Mouse (Mus musculus) C2C12 (cell line): Measurements from ENCODE around the gene Trio. TPM values are rescaled to one million over a fixed set of nuclear protein-coding genes. Genes with fewer than 3 reads are reported as not detected.

Experiments used
- H3K27me3 ChIP-seq: one replicate; pipeline ENCODE4 v1.6.1; 2011; ENCODE audit not compliant: control insufficient read depth, insufficient read depth, insufficient read length
- H3K36me3 ChIP-seq: one replicate; pipeline ENCODE4 v1.6.1; 2011; ENCODE audit not compliant: control insufficient read depth, insufficient read depth
- H3K4me3 ChIP-seq: one replicate; pipeline ENCODE4 v1.5.1; 2011; ENCODE audit warnings: mild to moderate bottlenecking, control low read depth; ENCODE audit not compliant: poor library complexity, insufficient read depth, severe bottlenecking
- H3K79me2 ChIP-seq: one replicate; pipeline ENCODE4 v1.6.1; 2011; ENCODE audit not compliant: control insufficient read depth, insufficient read depth
- H3K79me3 ChIP-seq: one replicate; pipeline ENCODE4 v1.6.1; 2011; ENCODE audit warnings: low read depth, control low read depth
- H3ac ChIP-seq: one replicate; pipeline ENCODE3; 2011; ENCODE audit warnings: low read depth; ENCODE audit not compliant: control insufficient read depth, insufficient read length
- CEBPB ChIP-seq: IDR thresholded peaks from one replicate; pipeline ENCODE4 v1.6.1; 2011; ENCODE audit warnings: low read depth, mild to moderate bottlenecking, control low read depth, moderate library complexity
- CTCF ChIP-seq: IDR thresholded peaks from one replicate; pipeline ENCODE4 v1.5.1; 2011; ENCODE audit not compliant: control insufficient read depth, insufficient read depth, insufficient read length
- FOSL1 ChIP-seq: IDR thresholded peaks from one replicate; pipeline ENCODE4 v1.8.0; 2011; ENCODE audit warnings: mild to moderate bottlenecking, low read length; ENCODE audit not compliant: poor library complexity, insufficient read depth, severe bottlenecking
- MAX ChIP-seq: IDR thresholded peaks from one replicate; pipeline ENCODE4 v1.6.1; 2011; ENCODE audit warnings: mild to moderate bottlenecking, control low read depth
- MYOD1 ChIP-seq: IDR thresholded peaks from one replicate; pipeline ENCODE4 v1.6.1; 2011; ENCODE audit warnings: low read depth; ENCODE audit not compliant: control insufficient read depth, insufficient read length
- MYOG ChIP-seq: IDR thresholded peaks from one replicate; pipeline ENCODE4 v1.6.1; 2011; ENCODE audit not compliant: control insufficient read depth, insufficient read length; ENCODE audit errors: extremely low read depth
- USF1 ChIP-seq: IDR thresholded peaks from one replicate; pipeline ENCODE4 v1.6.1; 2011; ENCODE audit warnings: low read depth, mild to moderate bottlenecking, control low read depth, moderate library complexity
- polyA plus RNA-seq: library from polyadenylated mRNA; unstranded; fragments of >200 nt; fragmentation: generic; extraction: Trizol; gene quantifications from one replicate; pipeline ENCODE4 v1.2.1, GENCODE M21; 2012; ENCODE audit warnings: missing spikeins

Trio gene
- polyA plus RNA-seq, 1 experiment: 26.2 TPM

DNA sequence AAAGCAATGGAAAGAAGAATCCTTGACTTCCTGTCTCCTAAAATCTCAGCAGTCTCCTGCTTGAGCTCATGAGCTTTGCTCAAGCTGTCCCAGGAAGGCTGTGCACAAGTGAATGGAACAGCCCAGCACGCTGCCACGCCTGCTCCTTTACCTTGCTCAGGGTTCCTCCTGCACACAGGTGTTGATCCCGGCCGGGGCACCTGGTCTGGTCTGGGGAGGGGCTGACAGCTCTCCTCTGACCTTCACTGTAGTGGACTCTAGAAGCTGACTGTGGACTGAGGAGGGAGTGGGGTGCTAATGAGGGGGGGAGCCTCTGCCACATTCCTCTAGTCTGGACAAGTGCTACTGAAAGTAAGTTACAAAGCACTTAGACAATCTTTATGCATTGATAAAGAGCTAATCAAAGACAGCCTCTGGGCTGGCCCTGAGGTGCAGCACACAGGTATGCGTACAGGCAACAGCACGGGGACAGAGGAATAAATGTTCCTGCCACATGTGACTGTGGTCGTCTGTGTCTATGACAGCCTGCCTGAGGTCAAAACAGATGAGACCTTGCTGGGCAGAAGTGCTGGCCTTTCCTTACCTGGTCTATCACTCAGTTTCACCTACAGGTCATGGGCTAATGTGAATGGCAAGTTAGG is 167.3 kb downstream of the Trio start:
- TF ChIP-seq MYOD1 (no peak), MYOG (no peak), CEBPB (no peak), USF1 (no peak), FOSL1 (no peak), CTCF (no peak), MAX (no peak)
- H3ac ChIP-seq: no peak overlapping the region
- no peaks in the 10 kb centered on the region for H3K27me3 ChIP-seq
- peaks cover 75% of the 10 kb centered on the region for H3K36me3 ChIP-seq
- H3K4me3 ChIP-seq: no peak overlapping the region
- H3K79me2 ChIP-seq: no peaks in the 10 kb centered on the region
- H3K79me3 ChIP-seq: no peaks in the 10 kb centered on the region

DNA sequence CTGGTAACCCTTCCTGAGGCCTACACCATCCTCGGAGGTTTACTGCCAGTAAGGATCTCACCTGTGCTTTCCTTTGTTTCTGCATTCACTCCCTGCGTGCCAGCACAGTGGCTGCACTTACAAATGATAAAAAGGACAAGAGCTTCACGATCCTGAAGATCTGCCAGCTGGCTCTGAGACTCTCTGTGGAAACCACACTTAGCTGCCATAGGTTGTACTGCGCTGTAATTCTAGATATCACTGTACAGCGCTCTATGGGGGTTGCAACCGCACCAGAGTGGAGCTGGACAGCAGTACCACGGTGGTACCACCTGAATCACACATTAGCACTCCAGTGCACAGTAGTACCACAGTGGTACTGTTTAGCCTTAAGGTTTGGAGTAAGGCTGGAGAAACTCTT is 168.4 kb downstream of the Trio start:
- Histone ChIP-seq H3K4me3 (no peak overlapping the region), H3K27me3 (no peaks in the 10 kb centered on the region), H3K79me3 (no peaks in the 10 kb centered on the region), H3K79me2 (no peaks in the 10 kb centered on the region), H3ac (no peak overlapping the region), H3K36me3 (peaks cover 77% of the 10 kb centered on the region)
- TF ChIP-seq FOSL1: no peak
- TF ChIP-seq CEBPB: no peak
- no peak for TF ChIP-seq USF1
- no peak for TF ChIP-seq MAX
- TF ChIP-seq CTCF: no peak
- no peak for TF ChIP-seq MYOD1
- no peak for TF ChIP-seq MYOG

DNA sequence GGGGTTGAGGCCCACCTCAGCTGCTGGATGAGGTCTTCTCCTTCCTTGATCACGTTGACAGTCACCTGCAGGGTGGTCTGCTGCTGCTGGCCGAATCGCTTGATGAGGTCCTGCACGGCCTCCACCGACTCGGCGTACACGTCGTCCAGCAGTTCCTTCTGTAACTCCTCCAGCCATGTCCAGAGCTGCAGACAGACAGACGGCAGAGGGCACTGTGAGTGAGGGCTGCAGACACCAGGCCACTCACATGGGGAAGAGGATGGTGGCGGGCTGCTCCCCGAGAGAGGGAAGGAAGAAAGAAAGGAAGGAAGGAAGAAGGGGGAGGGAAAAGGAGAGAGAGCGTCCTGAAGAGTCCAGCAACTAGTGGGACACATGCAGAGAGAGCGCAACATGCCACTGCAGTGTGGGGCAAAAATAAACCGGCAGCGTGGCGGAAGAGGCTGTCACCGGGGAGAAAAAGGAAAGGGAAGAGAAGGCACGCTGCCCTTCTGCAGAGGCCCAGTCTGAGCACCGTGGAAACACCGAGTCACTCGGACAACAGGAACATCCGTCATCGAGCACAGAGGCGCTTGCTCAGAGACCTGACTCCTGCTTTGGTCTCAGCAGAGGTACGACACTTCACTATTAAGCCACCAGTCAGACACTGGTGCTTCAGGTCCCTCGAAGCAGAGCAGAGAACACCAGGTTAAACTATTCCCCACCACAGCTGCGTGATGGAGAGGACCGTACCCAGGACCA is 169.4 kb downstream of the Trio start:
- no peaks in the 10 kb centered on the region for H3K27me3 ChIP-seq
- H3ac ChIP-seq: no peak overlapping the region
- peaks cover 77% of the 10 kb centered on the region for H3K36me3 ChIP-seq
- H3K79me2 ChIP-seq: no peaks in the 10 kb centered on the region
- H3K79me3 ChIP-seq: no peaks in the 10 kb centered on the region
- H3K4me3 ChIP-seq: no peak overlapping the region
- TF ChIP-seq FOSL1 (no peak), MAX (no peak), CTCF (no peak), MYOD1 (no peak), CEBPB (no peak), USF1 (no peak), MYOG (no peak)

DNA sequence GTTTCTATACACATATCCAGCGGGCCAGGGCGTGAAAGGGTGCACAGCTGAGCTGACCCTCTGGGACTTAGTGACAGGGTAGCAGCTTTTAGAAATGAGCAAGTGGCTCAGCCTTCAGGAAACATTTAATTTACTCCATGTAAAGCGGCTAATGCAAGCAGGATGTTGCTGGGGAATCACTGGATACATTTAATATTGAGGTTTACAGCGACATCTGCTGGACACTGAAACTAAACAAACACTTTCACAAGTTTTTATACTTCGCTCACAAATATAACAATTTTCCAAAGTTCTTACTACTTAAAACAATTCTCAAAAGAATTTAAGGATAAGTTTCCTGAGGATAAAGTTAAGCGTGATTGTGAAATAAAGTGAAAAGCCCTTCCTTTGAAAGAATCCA is 174.3 kb downstream of the Trio start:
- TF ChIP-seq CEBPB (no peak), CTCF (no peak), MAX (no peak), MYOD1 (no peak), USF1 (no peak), FOSL1 (no peak), MYOG (no peak)
- Histone ChIP-seq H3K36me3 (peaks cover 97% of the 10 kb centered on the region), H3K4me3 (no peak overlapping the region)

GRCm38 (mm10) chr15:27850904-27851303 is 174.7 kb downstream of the Trio start:
- TF ChIP-seq USF1 (no peak), MAX (no peak), CTCF (peak; percentile 78)
- Histone ChIP-seq H3K27me3 (no peaks in the 10 kb centered on the region), H3K79me3 (no peaks in the 10 kb centered on the region), H3ac (no peak overlapping the region), H3K4me3 (no peak overlapping the region), H3K79me2 (no peaks in the 10 kb centered on the region), H3K36me3 (peaks cover 97% of the 10 kb centered on the region)

More for the DNA sequence above, 174.3 kb downstream of the Trio start:
- Histone ChIP-seq H3K27me3 (no peaks in the 10 kb centered on the region), H3K79me2 (no peaks in the 10 kb centered on the region), H3K79me3 (no peaks in the 10 kb centered on the region), H3ac (no peak overlapping the region)
